ENCODE assay signal across 20 mouse cellular contexts in genomic region chr6:72173350-72173749, GRCm38 (mm10).
"Had no signal": no experiment of that assay in that cellular context is flagged by ENCODE, and none has a peak within 500 bp of the region (broad histone marks: within the 10 kb centered on the region; RNA-seq: fewer than 3 reads in every experiment).

No protein-coding gene starts in this region.

- DNase-seq: cerebellum, adult 8-10 months; cerebellum, adult 9-10 months; cerebellum, adult 9-11 months; cerebellum, postnatal 10 days; cerebellum, postnatal 14 days; cerebellum, postnatal 25 days; cerebellum, postnatal 36 days; embryo, embryonic 11 days; forebrain, postnatal 0 days; gastrocnemius, adult 2 months; gastrocnemius, postnatal 10 days; gastrocnemius, postnatal 14 days; gastrocnemius, postnatal 25 days; gastrocnemius, postnatal 36 days; heart, adult 11 months; heart, adult 2 months had no signal

- ATAC-seq: forebrain, embryonic 13.5 days; forebrain, embryonic 14.5 days; forebrain, embryonic 15.5 days; forebrain, embryonic 16.5 days; forebrain, postnatal 0 days had no signal
